Mouse (Mus musculus) testis, adult 2 months (tissue): ENCODE measurements around the gene Wnt3a. TPM values are rescaled to one million over a fixed set of nuclear protein-coding genes. Genes with fewer than 3 reads are reported as not detected.

Source experiments
- H3K27ac ChIP-seq: fragments of 200-500 bp; 2 replicates; pipeline ENCODE4 v1.5.1; 2012; ENCODE audit warnings: low read depth, low read length; ENCODE audit not compliant: control insufficient read depth, insufficient read depth
- H3K27me3 ChIP-seq: fragments of 200-500 bp; 2 replicates; pipeline ENCODE4 v1.6.1; 2012; ENCODE audit warnings: mild to moderate bottlenecking, low read length, moderate library complexity; ENCODE audit not compliant: control insufficient read depth, insufficient read depth
- H3K36me3 ChIP-seq: fragments of 200-500 bp; 2 replicates; pipeline ENCODE4 v1.6.1; 2012; ENCODE audit warnings: mild to moderate bottlenecking, low read length; ENCODE audit not compliant: control insufficient read depth, insufficient read depth
- H3K4me1 ChIP-seq: fragments of 200-500 bp; 2 replicates; pipeline ENCODE4 v1.6.1; 2012; ENCODE audit warnings: low read length; ENCODE audit not compliant: control insufficient read depth, insufficient read depth
- H3K4me3 ChIP-seq: fragments of 200-500 bp; 2 replicates; pipeline ENCODE4 v1.5.1; 2012; ENCODE audit warnings: low read depth, mild to moderate bottlenecking, low read length, moderate library complexity, mixed read lengths; ENCODE audit not compliant: control insufficient read depth
- CTCF ChIP-seq: fragments of 200-500 bp; IDR thresholded peaks from 2 replicates; pipeline ENCODE4 v1.5.1; 2012; ENCODE audit warnings: low read depth, mild to moderate bottlenecking, inconsistent platforms, low read length, moderate library complexity; ENCODE audit not compliant: control insufficient read depth, insufficient read depth, insufficient replicate concordance
- POLR2A ChIP-seq: fragments of 200-500 bp; IDR thresholded peaks from 2 replicates; pipeline ENCODE4 v1.6.1; 2012; ENCODE audit warnings: low read depth, mild to moderate bottlenecking, inconsistent platforms, low read length, moderate library complexity; ENCODE audit not compliant: control insufficient read depth
- polyA plus RNA-seq: library from polyadenylated mRNA; depleted of rRNA; stranded (reverse); fragments of >200 nt; gene quantifications from 2 replicates; pipeline ENCODE4 v1.2.3, GENCODE M21; 2012; rRNA removed

Gene Wnt3a
- polyA plus RNA-seq, 1 experiment, result 3.1 TPM

GRCm38 (mm10) chr11:59202081-59202995, 88.2 kb downstream of the Wnt3a start, which contains the start of gene Mrpl55:
Mrpl55 (plus strand) TSS chr11:59202486.
- Histone ChIP-seq H3K36me3 (no peaks in the 10 kb centered on the region; the same call in 1 of the 2 replicates), H3K4me1 (peaks cover 14% of the 10 kb centered on the region), H3K27me3 (no peaks in the 10 kb centered on the region), H3K27ac (peak within 1 kb of the TSS; percentile 74), H3K4me3 (peak within 1 kb of the TSS; percentile 100)
- peak; percentile 64; the same call in 1 of the 2 replicates for TF ChIP-seq POLR2A
- no peak for TF ChIP-seq CTCF

- TF ChIP-seq POLR2A, result no peak
- TF ChIP-seq CTCF, result no peak
- H3K36me3 ChIP-seq, result no peaks in the 10 kb centered on the region
- no peaks in the 10 kb centered on the region for H3K27me3 ChIP-seq
- peak overlapping the region; percentile 61 for H3K27ac ChIP-seq
- peaks cover 14% of the 10 kb centered on the region for H3K4me1 ChIP-seq
- peak overlapping the region; percentile 100 for H3K4me3 ChIP-seq
Measured at GRCm38 (mm10) chr11:59201216-59202002, 89.1 kb downstream of the Wnt3a start.

Other genes starting within 250 kb of the Wnt3a start
- 1.9 and 2.8 TPM in 2 replicates for gene Obscn, start 154.3 kb downstream of the Wnt3a start, polyA plus RNA-seq
- 9.4 and 10.3 TPM in 2 replicates for gene Iba57, start 127.0 kb downstream of the Wnt3a start, polyA plus RNA-seq
- gene Gjc2, start 107.5 kb downstream of the Wnt3a start, polyA plus RNA-seq, result 2.1 and 2.7 TPM in 2 replicates
- 168 and 188 TPM in 2 replicates for gene Guk1, start 98.5 kb downstream of the Wnt3a start, polyA plus RNA-seq
- 75.8 and 82.3 TPM in 2 replicates for gene Mrpl55, start 88.3 kb downstream of the Wnt3a start, polyA plus RNA-seq
- 11.1 and 13.3 TPM in 2 replicates for gene 2310033P09Rik, start 82.4 kb downstream of the Wnt3a start, polyA plus RNA-seq
- 243 and 247 TPM in 2 replicates for gene Arf1, start 62.5 kb downstream of the Wnt3a start, polyA plus RNA-seq
- gene Wnt9a, start 16.2 kb upstream of the Wnt3a start, polyA plus RNA-seq, result 0.40 and 0.63 TPM in 2 replicates
- gene Prss38, start 84.9 kb upstream of the Wnt3a start, polyA plus RNA-seq, result 9.3 and 12.7 TPM in 2 replicates
- 2.8 and 3.0 TPM in 2 replicates for gene Jmjd4, start 159.3 kb upstream of the Wnt3a start, polyA plus RNA-seq
- gene Snap47, start 160.4 kb upstream of the Wnt3a start, polyA plus RNA-seq, result 22.6 and 25.8 TPM in 2 replicates
- gene Zfp867, start 181.7 kb upstream of the Wnt3a start, polyA plus RNA-seq, result 1.1 and 1.4 TPM in 2 replicates
- gene Zkscan17, start 236.0 kb upstream of the Wnt3a start, polyA plus RNA-seq, result 75.9 and 80.8 TPM in 2 replicates